Mouse (Mus musculus) Patski (cell line): ENCODE measurements around the gene Pga5. TPM values are rescaled to one million over a fixed set of nuclear protein-coding genes. Genes with fewer than 3 reads are reported as not detected.

Source experiments
- ATAC-seq: fragments of 100-300 bp; one replicate; pipeline ENCODE4 v1.8.0; 2021
- CTCF ChIA-PET: fragments of 350-600 bp; sonication (Branson Sonifier 250); formaldehyde crosslinking; loops from one replicate; lab custom pipeline; 2022; ENCODE audit warnings: inconsistent platforms; lab: Charles Lee
- POLR2A ChIA-PET: fragments of 350-600 bp; sonication (Branson Sonifier 250); formaldehyde crosslinking; loops from one replicate; lab custom pipeline; 2022; ENCODE audit warnings: antibody characterized with exemption, inconsistent platforms; lab: Charles Lee
- DNase-seq: peaks from one replicate; pipeline ENCODE4 v3.0.0-alpha.2; 2011; ENCODE audit warnings: low read depth, low spot score
- H3K27me3 ChIP-seq: fragments of 371-371 bp; one replicate; pipeline ENCODE4 v1.5.1; 2021
- CTCF ChIP-seq: fragments of 100-300 bp; IDR thresholded peaks from one replicate; pipeline ENCODE4 v1.5.1; 2021
- in situ Hi-C: fragments of 300-500 bp; cut with MboI; formaldehyde crosslinking; loops from 3 replicates; pipeline ENCODE4 v1.11.1; 2018; ENCODE audit warnings: low pct_unique_long_range_greater_than_20kb, mixed read lengths
- polyA plus RNA-seq: library from polyadenylated mRNA; unstranded; gene quantifications from one replicate; pipeline ENCODE4 v1.2.3, GENCODE M21; 2021

Gene Pga5
- polyA plus RNA-seq, 1 experiment from 2014 or later, result 0.06 TPM

- no peak for TF ChIP-seq CTCF
- CTCF ChIA-PET, result no interaction called here
- no peaks in the 10 kb centered on the region for H3K27me3 ChIP-seq
- ATAC-seq (no peak), DNase-seq (no peak)
- in situ Hi-C loops, result no loop called here
- POLR2A ChIA-PET, result interaction anchor here (0.7 kb wide), 1 partner anchor 95 kb away, joined by 3 read pairs; no protein-coding TSS in a partner anchor
These were observed 20.1 kb downstream of the Pga5 start for GRCm38 (mm10) chr19:10657742-10658141.

- ChIA-PET POLR2A (interaction anchor here (0.6 kb wide), 1 partner anchor 12 kb away, joined by 3 read pairs; no protein-coding TSS in a partner anchor), CTCF (interaction anchor here (1.4 kb wide), 1 partner anchor 21 kb away, joined by 3 read pairs; no protein-coding TSS in a partner anchor)
- in situ Hi-C loops, result no loop called here
- TF ChIP-seq CTCF, result no peak
- DNase-seq (no peak), ATAC-seq (no peak)
- H3K27me3 ChIP-seq, result no peaks in the 10 kb centered on the region
These were observed 21.8 kb downstream of the Pga5 start for GRCm38 (mm10) chr19:10656058-10656457.

- ATAC-seq (no peak), DNase-seq (no peak)
- POLR2A ChIA-PET, result no interaction called here
- in situ Hi-C loops, result no loop called here
- no peaks in the 10 kb centered on the region for H3K27me3 ChIP-seq
- CTCF ChIA-PET, result no interaction called here
- no peak for TF ChIP-seq CTCF
These were observed 29.7 kb downstream of the Pga5 start for GRCm38 (mm10) chr19:10648156-10648555.

- no peak for DNase-seq
- ChIA-PET POLR2A (interaction anchor here (0.6 kb wide), 1 partner anchor 334 kb away, joined by 4 read pairs; no protein-coding TSS in a partner anchor), CTCF (interaction anchor here (0.7 kb wide), 1 partner anchor 28 kb away, joined by 3 read pairs; no protein-coding TSS in a partner anchor)
- H3K27me3 ChIP-seq, result no peaks in the 10 kb centered on the region
- in situ Hi-C loops, result no loop called here
- ATAC-seq, result no peak
- no peak for TF ChIP-seq CTCF
These were observed 32.3 kb downstream of the Pga5 start for GRCm38 (mm10) chr19:10645616-10646015.

- CTCF ChIA-PET, result no interaction called here
- ATAC-seq (no peak), DNase-seq (no peak)
- in situ Hi-C loops, result no loop called here
- H3K27me3 ChIP-seq, result no peaks in the 10 kb centered on the region
- POLR2A ChIA-PET, result interaction anchor here (1.1 kb wide), 1 partner anchor 10 kb away, joined by 4 read pairs; no protein-coding TSS in a partner anchor
- TF ChIP-seq CTCF, result no peak
These were observed 37.1 kb downstream of the Pga5 start for GRCm38 (mm10) chr19:10640589-10641378.

GRCm38 (mm10) chr19:10640080-10640479, 37.8 kb downstream of the Pga5 start:
- ATAC-seq (no peak), DNase-seq (no peak)
- TF ChIP-seq CTCF, result no peak
- CTCF ChIA-PET, result no interaction called here
- in situ Hi-C loops, result no loop called here
- POLR2A ChIA-PET, result no interaction called here
- no peaks in the 10 kb centered on the region for H3K27me3 ChIP-seq

GRCm38 (mm10) chr19:10637840-10638239, 40.0 kb downstream of the Pga5 start:
- no peak for TF ChIP-seq CTCF
- POLR2A ChIA-PET, result no interaction called here
- in situ Hi-C loops, result no loop called here

GRCm38 (mm10) chr19:10634872-10635318, 43.0 kb downstream of the Pga5 start:
- in situ Hi-C loops, result no loop called here
- no peak for TF ChIP-seq CTCF
- ChIA-PET CTCF (no interaction called here), POLR2A (interaction anchor here (0.5 kb wide), 1 partner anchor 30 kb away, joined by 4 read pairs; no protein-coding TSS in a partner anchor)
- DNase-seq, result no peak
- ATAC-seq, result no peak
- H3K27me3 ChIP-seq, result no peaks in the 10 kb centered on the region

More at GRCm38 (mm10) chr19:10637840-10638239, 40.0 kb downstream of the Pga5 start:
- CTCF ChIA-PET, result no interaction called here
- H3K27me3 ChIP-seq, result no peaks in the 10 kb centered on the region
- DNase-seq (no peak), ATAC-seq (no peak)

- no peak for TF ChIP-seq CTCF
- CTCF ChIA-PET, result interaction anchor here (1.4 to 1.6 kb wide), 3 partner anchors 10 to 16 kb away, joined by 3 read pairs; no protein-coding TSS in a partner anchor
- in situ Hi-C loops, result no loop called here
- ATAC-seq (no peak), DNase-seq (no peak)
- H3K27me3 ChIP-seq, result no peaks in the 10 kb centered on the region
- POLR2A ChIA-PET, result interaction anchor here (0.5 kb wide), 1 partner anchor 31 kb away, joined by 4 read pairs; no protein-coding TSS in a partner anchor
These were observed 43.6 kb downstream of the Pga5 start, which contains the start of gene Vwce for GRCm38 (mm10) chr19:10634106-10634871. Vwce (plus strand) TSS chr19:10634213.

Other genes with a start within 250 kb of the Pga5 start
- gene Lrrc10b, start 220.6 kb downstream of the Pga5 start, polyA plus RNA-seq, result 0.06 TPM
- 0.14 TPM for gene Ppp1r32, start 195.1 kb downstream of the Pga5 start, polyA plus RNA-seq
- 71.9 TPM for gene Cpsf7, start 152.8 kb downstream of the Pga5 start, polyA plus RNA-seq
- 81.9 TPM for gene Sdhaf2, start 151.9 kb downstream of the Pga5 start, polyA plus RNA-seq
- gene Tmem216, start 121.8 kb downstream of the Pga5 start, polyA plus RNA-seq, result 36.5 TPM
- 40.0 TPM for gene Cyb561a3, start 100.9 kb downstream of the Pga5 start, polyA plus RNA-seq
- gene Tmem138, start 100.7 kb downstream of the Pga5 start, polyA plus RNA-seq, result 50.3 TPM
- 622 TPM for gene Ddb1, start 72.7 kb downstream of the Pga5 start, polyA plus RNA-seq
- 39.4 TPM for gene Tkfc, start 72.4 kb downstream of the Pga5 start, polyA plus RNA-seq
- 0.06 TPM for gene Vwce, start 43.9 kb downstream of the Pga5 start, polyA plus RNA-seq
- 52.9 TPM for gene Vps37c, start 10.7 kb upstream of the Pga5 start, polyA plus RNA-seq
- not detected for gene Cd5, start 60.9 kb upstream of the Pga5 start, polyA plus RNA-seq
- 0.08 TPM for gene Cd6, start 152.0 kb upstream of the Pga5 start, polyA plus RNA-seq
- 0.26 TPM for gene Slc15a3, start 161.7 kb upstream of the Pga5 start, polyA plus RNA-seq
- 114 TPM for gene Tmem132a, start 191.9 kb upstream of the Pga5 start, polyA plus RNA-seq
- 81.0 TPM for gene Tmem109, start 203.9 kb upstream of the Pga5 start, polyA plus RNA-seq
- gene Prpf19, start 217.2 kb upstream of the Pga5 start, polyA plus RNA-seq, result 251 TPM
- 0.17 TPM for gene Zp1, start 242.6 kb upstream of the Pga5 start, polyA plus RNA-seq